Mouse (Mus musculus) liver, embryonic 12.5 days (tissue): ENCODE results near the gene Gramd2. TPM values are rescaled to one million over a fixed set of nuclear protein-coding genes. Genes with fewer than 3 reads are reported as not detected.

ENCODE experiments used
- ATAC-seq: fragments of 200-750 bp; cut with Nextera tagmentation; 2 replicates; pipeline ENCODE4 v1.8.0; 2017; ENCODE audit warnings: moderate number of reproducible peaks, mild to moderate bottlenecking, moderate library complexity
- H3K27ac ChIP-seq: fragments of 300-500 bp; sonication (generic); 2 replicates; pipeline ENCODE4 v1.5.1; 2016; ENCODE audit warnings: mild to moderate bottlenecking
- H3K27me3 ChIP-seq: fragments of 300-500 bp; sonication (generic); replicated peaks from 2 replicates; pipeline ENCODE4 v1.6.1; 2016; ENCODE audit warnings: mild to moderate bottlenecking, moderate library complexity
- H3K36me3 ChIP-seq: fragments of 300-500 bp; sonication (generic); 2 replicates; pipeline ENCODE4 v1.6.1; 2016; ENCODE audit warnings: mild to moderate bottlenecking, moderate library complexity
- H3K4me1 ChIP-seq: fragments of 300-500 bp; sonication (generic); 2 replicates; pipeline ENCODE4 v1.6.1; 2016
- H3K4me2 ChIP-seq: fragments of 300-500 bp; sonication (generic); 2 replicates; pipeline ENCODE4 v1.6.1; 2016; ENCODE audit warnings: mild to moderate bottlenecking, moderate library complexity
- H3K4me3 ChIP-seq: fragments of 300-500 bp; sonication (generic); 2 replicates; pipeline ENCODE4 v1.5.1; 2016; ENCODE audit warnings: mild to moderate bottlenecking, moderate library complexity
- H3K9ac ChIP-seq: fragments of 300-500 bp; sonication (generic); 2 replicates; pipeline ENCODE4 v1.6.1; 2016; ENCODE audit warnings: mild to moderate bottlenecking, moderate library complexity
- H3K9me3 ChIP-seq: fragments of 300-500 bp; sonication (generic); replicated peaks from 2 replicates; pipeline ENCODE4 v1.6.1; 2016; ENCODE audit warnings: mild to moderate bottlenecking, moderate library complexity
- WGBS: fragments of 180-500 bp; shearing (Covaris S2); methylation state at CpG from one replicate; pipeline ENCODE4 v1.1.7; 2016; ENCODE audit not compliant: insufficient replicate concordance; 5-methylcytosine and 5-hydroxymethylcytosine counted together
- polyA plus RNA-seq: library from polyadenylated mRNA; unstranded; fragments of >200 nt; fragmentation: Nextera tagmentation; extraction: Ambion mirVana; gene quantifications from 2 replicates; pipeline ENCODE4 v1.2.1, GENCODE M21; 2016

Gramd2 gene
- polyA plus RNA-seq, 1 experiment from 2014 or later, result 0.04 TPM

DNA sequence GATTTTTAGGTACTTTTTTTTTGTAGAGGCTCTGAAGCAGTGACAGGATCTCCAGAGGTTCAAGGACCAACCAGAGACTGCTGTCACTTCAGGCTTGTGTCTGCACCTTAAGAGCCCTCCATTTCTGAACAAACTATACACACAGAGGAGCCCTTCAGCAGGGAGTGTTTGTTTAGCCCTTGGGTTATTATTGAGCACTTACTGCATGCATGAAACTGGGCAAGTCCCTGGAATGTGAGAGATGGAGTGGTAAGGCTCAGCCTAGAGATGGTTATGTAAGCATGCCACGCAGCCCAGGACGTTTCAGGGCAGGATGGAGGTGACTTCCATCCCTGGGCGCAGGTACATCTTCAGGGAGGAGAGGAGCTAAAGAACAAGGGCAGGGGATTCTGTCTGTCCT, 16.4 kb downstream of the Gramd2 start:
- ATAC-seq, result no peak
- H3K27me3 ChIP-seq, result peaks cover 21% of the 10 kb centered on the region
- 46% methylated on average over 3 of the region's 3 CpGs for WGBS

DNA sequence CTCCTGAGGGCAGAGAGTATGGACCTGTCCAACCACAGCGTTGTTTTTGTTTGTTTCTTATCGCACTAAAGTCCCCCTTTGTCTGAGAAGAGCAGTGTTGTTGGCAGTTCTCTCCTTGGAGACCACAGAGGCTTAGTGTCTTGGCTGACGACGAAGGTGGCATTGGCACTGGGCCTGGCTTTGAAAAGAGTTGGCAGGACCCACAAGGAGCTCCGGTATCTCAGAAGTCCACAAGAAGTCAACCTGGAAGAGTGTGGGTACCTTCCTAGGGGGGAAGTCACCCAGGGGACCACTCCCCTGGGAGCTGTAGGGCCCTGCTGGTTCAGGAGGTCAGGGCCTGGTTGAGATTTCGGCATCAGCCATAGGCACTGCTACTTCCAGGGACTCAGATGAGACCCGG, 21.1 kb downstream of the Gramd2 start:
- H3K4me1 ChIP-seq, result no peaks in the 10 kb centered on the region
- no peaks in the 10 kb centered on the region for H3K36me3 ChIP-seq
- H3K27ac ChIP-seq, result no peak overlapping the region
- WGBS, result 74% methylated on average over 7 of the region's 7 CpGs
- H3K27me3 ChIP-seq, result 0 out of 2 replicates have a peak, but pooled peaks cover 7% of the 10 kb centered on the region
- no peak overlapping the region for H3K4me3 ChIP-seq
- ATAC-seq, result no peak
- H3K4me2 ChIP-seq, result no peak overlapping the region
- no peak overlapping the region for H3K9ac ChIP-seq
- H3K9me3 ChIP-seq, result no peaks in the 10 kb centered on the region

More for the DNA sequence above, 16.4 kb downstream of the Gramd2 start:
- H3K4me2 ChIP-seq, result no peak overlapping the region
- no peak overlapping the region for H3K4me3 ChIP-seq
- H3K36me3 ChIP-seq, result no peaks in the 10 kb centered on the region
- no peak overlapping the region for H3K27ac ChIP-seq
- H3K9me3 ChIP-seq, result no peaks in the 10 kb centered on the region
- peaks cover 3% of the 10 kb centered on the region; the same call in 1 of the 2 replicates for H3K4me1 ChIP-seq
- H3K9ac ChIP-seq, result no peak overlapping the region

DNA sequence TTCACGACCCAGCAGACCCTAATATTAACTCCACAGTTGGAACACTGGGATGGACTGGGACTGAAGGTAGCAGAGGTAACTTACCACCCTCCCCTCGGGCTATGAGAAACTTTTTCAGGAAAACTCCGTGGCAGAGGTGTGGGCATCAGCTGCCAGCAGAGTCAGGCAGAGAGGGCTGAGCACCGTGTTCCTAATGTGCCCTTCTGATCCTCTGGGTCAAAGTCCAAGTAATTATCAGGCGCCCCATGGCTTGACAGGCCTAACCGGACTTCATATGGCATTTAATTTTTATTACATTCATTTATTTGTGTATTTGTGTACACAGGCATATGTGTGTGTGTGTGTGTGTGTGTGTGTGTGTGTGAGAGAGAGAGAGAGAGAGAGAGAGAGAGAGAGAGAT, 23.2 kb downstream of the Gramd2 start:
- ATAC-seq, result no peak
- Histone ChIP-seq H3K27ac (no peak overlapping the region), H3K4me3 (no peak overlapping the region), H3K27me3 (0 out of 2 replicates have a peak, but pooled peaks cover 6% of the 10 kb centered on the region), H3K4me1 (no peaks in the 10 kb centered on the region), H3K4me2 (no peak overlapping the region), H3K9me3 (no peaks in the 10 kb centered on the region), H3K36me3 (no peaks in the 10 kb centered on the region), H3K9ac (no peak overlapping the region)
- WGBS, result 55% methylated on average over 6 of the region's 6 CpGs

DNA sequence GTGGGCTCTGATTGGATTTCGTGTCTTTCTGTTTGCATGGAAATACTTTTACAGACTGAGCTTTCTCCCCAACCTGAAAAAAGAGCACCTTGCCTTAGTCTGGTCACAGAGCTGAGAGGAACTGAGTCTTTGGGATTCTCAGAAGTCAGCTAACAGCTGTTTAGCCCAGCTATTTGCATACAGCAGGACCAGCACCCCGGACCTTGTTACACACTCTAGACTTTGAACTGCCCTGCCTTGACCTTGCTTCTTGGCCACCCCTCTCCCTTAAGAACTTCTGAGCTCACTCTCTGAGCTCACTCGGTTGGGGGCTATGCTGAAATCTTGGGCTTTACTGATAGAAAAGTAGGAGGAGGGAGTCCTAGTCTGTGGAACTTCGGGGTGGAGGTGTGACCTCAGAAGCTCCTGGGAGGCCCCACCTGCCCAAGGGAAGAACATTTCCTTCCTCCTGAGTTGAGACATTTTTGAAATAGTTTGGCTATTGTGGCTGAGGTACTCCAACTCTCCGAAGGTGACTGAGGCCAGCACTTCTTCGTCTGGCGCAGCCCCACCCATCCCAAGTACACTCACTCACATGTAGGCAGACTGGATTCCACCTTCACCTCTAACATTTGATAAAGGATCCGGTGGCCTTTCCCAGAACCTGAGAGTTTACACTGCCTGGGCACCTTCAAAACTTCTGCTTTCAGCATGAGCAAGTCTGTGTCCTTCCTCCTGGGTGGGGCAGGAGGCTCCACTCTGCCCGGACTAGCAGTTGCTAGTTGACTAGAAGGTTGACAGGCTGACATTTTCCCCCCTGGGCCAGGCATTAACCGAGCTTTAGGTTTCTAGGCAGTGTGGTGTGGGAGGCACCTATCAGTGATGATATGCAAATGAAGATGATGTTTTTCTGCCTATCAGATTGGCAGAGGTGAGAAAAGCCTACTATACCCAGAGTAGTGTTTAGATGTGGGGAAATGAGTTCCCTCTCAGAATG, 27.2 kb downstream of the Gramd2 start:
- H3K27me3 ChIP-seq, result peaks cover 3% of the 10 kb centered on the region; the same call in 1 of the 2 replicates
- no peak for ATAC-seq
- no peak overlapping the region for H3K4me2 ChIP-seq
- H3K36me3 ChIP-seq, result no peaks in the 10 kb centered on the region
- no peaks in the 10 kb centered on the region for H3K9me3 ChIP-seq
- no peak overlapping the region for H3K4me3 ChIP-seq
- H3K27ac ChIP-seq, result no peak overlapping the region
- no peak overlapping the region for H3K9ac ChIP-seq
- H3K4me1 ChIP-seq, result no peaks in the 10 kb centered on the region
- WGBS, result 33% methylated on average over 10 of the region's 10 CpGs

DNA sequence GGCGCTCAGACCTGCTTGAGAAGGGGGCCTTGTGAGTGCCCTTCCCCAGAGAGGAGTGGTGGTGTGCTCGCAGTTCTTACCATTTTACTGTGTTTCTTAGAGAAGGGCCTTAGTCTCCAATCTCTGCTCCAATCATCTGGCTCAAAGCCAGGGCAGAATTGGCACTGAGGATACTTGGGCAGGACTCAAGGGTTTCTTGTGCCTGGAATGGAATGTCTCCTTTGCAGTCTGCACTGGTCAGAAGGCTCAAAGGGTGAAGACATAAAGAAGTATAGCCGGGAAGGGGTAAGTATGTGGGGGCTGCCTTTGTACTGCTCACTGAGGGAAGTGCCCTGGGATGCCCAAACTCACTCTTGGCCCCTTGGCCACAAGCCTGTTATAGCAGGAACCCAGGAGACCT, 29.3 kb downstream of the Gramd2 start:
- ATAC-seq, result no peak
- Histone ChIP-seq H3K9ac (no peak overlapping the region), H3K4me1 (no peaks in the 10 kb centered on the region), H3K4me2 (no peak overlapping the region), H3K9me3 (no peaks in the 10 kb centered on the region), H3K36me3 (no peaks in the 10 kb centered on the region), H3K27ac (no peak overlapping the region), H3K4me3 (no peak overlapping the region), H3K27me3 (peaks cover 3% of the 10 kb centered on the region; the same call in 1 of the 2 replicates)
- 69% methylated on average over 3 of the region's 3 CpGs for WGBS

DNA sequence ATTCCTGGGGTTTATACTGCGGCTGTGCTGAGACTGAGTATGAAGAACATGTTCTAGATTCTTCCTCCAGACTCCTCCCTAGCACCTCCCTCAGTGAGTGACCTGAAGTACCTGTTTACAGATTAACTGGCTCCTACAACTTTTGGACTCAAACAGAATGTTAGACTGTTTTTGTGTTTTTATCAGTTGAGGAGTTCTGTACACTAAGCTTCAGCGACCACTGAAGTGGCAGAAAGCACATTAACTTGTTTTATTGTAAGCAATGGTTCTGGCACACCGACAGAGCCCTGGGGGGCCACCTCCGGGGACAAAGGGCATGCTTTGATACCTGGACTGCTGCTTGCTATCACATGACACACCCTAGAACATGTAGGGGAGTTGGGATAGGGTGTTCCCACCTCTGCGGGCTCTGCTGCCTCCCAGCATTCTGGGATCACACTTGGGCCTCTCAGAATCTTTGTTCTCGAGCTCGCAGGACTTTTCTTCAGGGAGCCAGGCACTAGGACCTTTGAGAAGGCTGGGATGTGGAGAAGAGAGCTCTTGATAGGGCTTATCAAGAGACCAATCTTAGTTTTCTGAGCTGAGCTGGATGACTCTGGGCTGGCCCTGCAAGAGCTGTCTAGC, 36.4 kb downstream of the Gramd2 start:
- H3K36me3 ChIP-seq, result no peaks in the 10 kb centered on the region
- H3K27me3 ChIP-seq, result peaks cover 17% of the 10 kb centered on the region; the same call in 1 of the 2 replicates
- no peak overlapping the region for H3K9ac ChIP-seq
- no peak overlapping the region for H3K27ac ChIP-seq
- no peak overlapping the region for H3K4me3 ChIP-seq
- no peak overlapping the region for H3K4me2 ChIP-seq
- no peaks in the 10 kb centered on the region for H3K9me3 ChIP-seq
- no peak for ATAC-seq
- H3K4me1 ChIP-seq, result no peaks in the 10 kb centered on the region
- WGBS, result 62% methylated on average over 7 of the region's 7 CpGs

DNA sequence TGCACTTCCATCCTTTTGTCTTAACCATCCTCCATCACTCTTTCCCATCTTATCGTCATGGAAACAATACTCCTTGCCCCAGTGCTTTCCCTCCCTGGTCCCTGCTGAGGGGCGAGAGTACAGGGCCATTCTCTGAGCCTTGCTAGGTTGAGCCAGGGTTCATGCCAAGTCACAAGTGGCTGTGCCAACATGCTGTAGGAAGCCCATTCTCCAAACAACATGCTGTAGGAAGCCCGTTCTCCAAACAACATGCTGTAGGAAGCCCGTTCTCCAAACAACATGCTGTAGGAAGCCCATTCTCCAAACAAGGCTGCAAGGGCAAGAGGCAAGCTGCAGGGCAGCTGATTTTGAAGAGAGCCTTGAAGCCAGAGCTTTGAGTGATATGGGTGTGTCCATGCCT, 38.3 kb downstream of the Gramd2 start:
- WGBS, result 73% methylated on average over 4 of the region's 4 CpGs
- Histone ChIP-seq H3K27ac (no peak overlapping the region), H3K4me1 (0 out of 2 replicates have a peak, but pooled peaks cover under 1% of the 10 kb centered on the region), H3K4me2 (no peak overlapping the region), H3K27me3 (peaks cover 20% of the 10 kb centered on the region; the same call in 1 of the 2 replicates), H3K36me3 (no peaks in the 10 kb centered on the region), H3K9me3 (no peaks in the 10 kb centered on the region), H3K9ac (no peak overlapping the region), H3K4me3 (no peak overlapping the region)
- ATAC-seq, result no peak

DNA sequence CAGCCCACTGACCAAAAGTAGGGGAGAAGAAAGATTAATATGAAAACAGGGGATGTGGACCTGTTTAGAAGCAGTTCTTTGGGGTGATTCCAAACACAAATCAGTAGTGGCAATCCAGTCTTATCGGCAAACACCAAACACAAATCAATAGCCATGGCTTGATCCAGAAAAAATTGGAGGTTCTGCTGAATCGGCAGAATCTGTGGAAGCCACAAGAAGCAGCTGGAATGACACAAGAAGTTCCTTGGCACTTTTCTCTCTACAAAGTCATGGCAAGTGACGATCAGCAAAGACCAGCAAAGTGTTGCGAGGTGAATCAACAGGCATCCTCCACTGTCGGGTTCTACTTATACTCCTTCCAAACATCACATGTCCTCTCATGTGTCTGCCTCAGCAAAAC, 41.2 kb downstream of the Gramd2 start:
- Histone ChIP-seq H3K36me3 (no peaks in the 10 kb centered on the region), H3K27me3 (peaks cover 11% of the 10 kb centered on the region; the same call in 1 of the 2 replicates), H3K4me2 (no peak overlapping the region), H3K27ac (no peak overlapping the region), H3K4me3 (no peak overlapping the region), H3K9ac (no peak overlapping the region), H3K9me3 (no peaks in the 10 kb centered on the region), H3K4me1 (0 out of 2 replicates have a peak, but pooled peaks cover 3% of the 10 kb centered on the region)
- WGBS, result 71% methylated on average over 5 of the region's 5 CpGs
- ATAC-seq, result no peak

DNA sequence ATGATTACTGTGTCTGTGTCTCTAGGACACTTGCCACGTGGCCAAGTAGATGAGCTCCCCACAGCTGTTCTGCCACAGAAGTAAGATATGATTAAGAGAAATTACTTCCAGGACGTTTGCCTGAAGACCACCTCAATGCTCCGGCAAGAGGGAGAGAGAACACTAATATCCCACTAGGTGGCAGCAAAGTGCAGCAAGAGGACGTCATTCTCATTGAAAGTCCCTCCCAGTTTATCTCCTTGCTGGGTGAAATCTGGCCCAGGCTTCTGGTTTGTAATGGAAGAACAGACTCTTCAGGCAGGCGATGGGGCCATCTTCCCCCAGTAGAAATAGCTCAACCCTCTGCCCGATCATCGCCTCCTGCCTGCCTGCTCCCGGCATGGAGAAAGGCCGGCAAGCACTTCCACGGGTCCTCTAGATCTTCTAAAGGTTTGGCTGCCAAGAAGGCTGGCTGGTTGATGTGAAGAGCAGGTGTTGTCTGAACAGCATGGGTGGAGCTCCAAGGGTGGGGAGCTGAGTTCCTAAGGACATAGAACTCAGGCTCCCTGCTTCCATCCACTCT, 43.2 kb downstream of the Gramd2 start:
- Histone ChIP-seq H3K4me1 (0 out of 2 replicates have a peak, but pooled peaks cover 3% of the 10 kb centered on the region), H3K4me3 (no peak overlapping the region), H3K36me3 (no peaks in the 10 kb centered on the region), H3K9ac (no peak overlapping the region), H3K27me3 (peaks cover 14% of the 10 kb centered on the region; the same call in 1 of the 2 replicates), H3K4me2 (no peak overlapping the region), H3K27ac (no peak overlapping the region), H3K9me3 (no peaks in the 10 kb centered on the region)
- 16% methylated on average over 10 of the region's 10 CpGs for WGBS
- ATAC-seq, result peak; percentile 15; the same call in 1 of the 2 replicates

DNA sequence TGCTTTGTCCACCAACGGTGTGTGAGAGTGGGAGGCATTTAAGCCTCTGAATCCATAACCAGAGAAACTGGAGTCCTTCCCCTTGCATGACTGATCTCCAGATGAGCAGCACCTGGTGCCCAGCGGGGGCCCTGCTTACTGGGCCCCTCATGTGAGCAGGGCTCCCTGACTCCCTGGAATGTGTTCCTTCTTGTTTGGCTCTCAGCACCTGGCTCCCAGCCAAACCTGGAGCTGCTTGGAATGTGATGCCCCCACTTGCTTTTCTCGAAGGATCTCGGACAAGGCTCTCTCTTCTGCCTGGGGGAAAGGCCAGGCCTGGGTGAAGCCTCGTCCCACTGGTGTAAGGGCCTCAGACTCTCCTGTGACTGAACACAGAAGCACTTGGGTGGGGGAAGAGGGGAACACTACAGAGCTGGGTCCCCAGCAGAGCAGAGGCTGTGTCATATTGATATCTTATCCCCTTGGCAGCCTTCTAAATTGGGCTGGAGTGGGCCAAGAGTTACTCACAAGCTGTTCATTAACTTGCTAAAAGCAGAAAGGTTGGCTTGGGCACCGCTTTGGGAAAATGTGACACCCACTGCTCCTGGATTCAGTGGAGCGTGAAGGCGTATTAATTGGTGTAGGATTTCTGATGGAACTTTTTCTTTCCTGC, 44.0 kb downstream of the Gramd2 start:
- 70% methylated on average over 8 of the region's 8 CpGs for WGBS
- H3K4me3 ChIP-seq, result no peak overlapping the region
- H3K9ac ChIP-seq, result no peak overlapping the region
- H3K36me3 ChIP-seq, result no peaks in the 10 kb centered on the region
- no peak overlapping the region for H3K4me2 ChIP-seq
- H3K4me1 ChIP-seq, result 0 out of 2 replicates have a peak, but pooled peaks cover 3% of the 10 kb centered on the region
- H3K27ac ChIP-seq, result no peak overlapping the region
- ATAC-seq, result no peak
- H3K27me3 ChIP-seq, result peaks cover 12% of the 10 kb centered on the region; the same call in 1 of the 2 replicates
- H3K9me3 ChIP-seq, result no peaks in the 10 kb centered on the region

DNA sequence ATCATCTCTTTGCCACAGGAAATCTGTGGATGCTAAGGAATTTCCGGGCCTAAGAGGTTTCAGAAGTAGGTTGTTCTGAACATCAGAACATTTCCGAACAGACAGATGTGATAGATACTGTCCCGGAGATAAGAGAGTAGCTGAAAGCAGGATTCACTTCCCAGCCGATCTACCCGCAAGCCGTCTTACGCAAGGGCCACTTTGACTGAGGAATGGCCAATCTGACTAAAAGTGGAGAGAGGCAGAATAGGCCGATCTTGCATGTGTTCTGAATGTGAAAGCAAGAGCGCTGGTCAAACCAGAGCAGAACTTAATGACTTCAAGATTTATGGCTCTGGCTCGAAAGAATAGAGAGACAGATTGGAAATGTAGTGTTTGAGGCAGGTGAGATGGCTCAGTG, 45.6 kb downstream of the Gramd2 start:
- H3K4me2 ChIP-seq, result no peak overlapping the region
- peaks cover 7% of the 10 kb centered on the region; the same call in 1 of the 2 replicates for H3K27me3 ChIP-seq
- 56% methylated on average over 10 of the region's 10 CpGs for WGBS
- H3K4me3 ChIP-seq, result no peak overlapping the region
- no peak overlapping the region for H3K27ac ChIP-seq
- H3K4me1 ChIP-seq, result 0 out of 2 replicates have a peak, but pooled peaks cover 3% of the 10 kb centered on the region
- ATAC-seq, result no peak
- no peaks in the 10 kb centered on the region for H3K36me3 ChIP-seq
- no peak overlapping the region for H3K9ac ChIP-seq
- H3K9me3 ChIP-seq, result no peaks in the 10 kb centered on the region
